In the genomic region with DNA sequence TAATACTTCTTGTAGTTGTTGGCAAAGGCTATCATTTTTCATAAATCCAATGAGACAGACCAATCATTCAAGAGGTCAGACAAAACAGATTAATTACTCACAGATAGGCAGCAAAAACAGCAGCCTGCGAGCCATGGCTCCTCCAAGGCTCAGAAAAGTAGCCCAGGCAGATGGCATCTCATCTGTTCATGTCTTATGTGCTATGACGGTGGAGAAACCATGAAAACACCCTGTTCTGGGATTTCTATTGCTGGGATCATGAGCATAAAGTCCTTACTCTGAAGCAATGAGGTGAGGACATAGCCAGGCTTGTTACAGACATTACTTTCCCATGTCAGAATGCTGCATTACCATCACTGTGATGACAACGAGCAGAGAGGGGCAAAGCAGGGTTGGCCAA, we compare ENCODE assay signal across 14 mouse cellular contexts. TPM values are rescaled to one million over a fixed set of nuclear protein-coding genes. Genes with fewer than 3 reads are reported as not detected.
DNase-seq lines count a peak whose midpoint lies in the region.
"Had no signal": no experiment of that assay in that cellular context is flagged by ENCODE, and none has a peak within 500 bp of the region (broad histone marks: within the 10 kb centered on the region; RNA-seq: fewer than 3 reads in every experiment).

No protein-coding gene starts in this region.

- intact Hi-C loops in heart, postnatal 10 days (cut with DNase I), result no loop called here

- peak; percentile 72 for DNase-seq in heart, adult 11 months
- no peak for DNase-seq in heart, postnatal 10 days
- DNase-seq in layer of hippocampus, adult 9-11 months, result peak; percentile 31
- no peak for DNase-seq in layer of hippocampus, postnatal 14 days (ENCODE audit: low spot score in 2 of 2)
- DNase-seq in left cerebral cortex, adult 9 months (ENCODE audit: low spot score in 2 of 2), result no peak
- DNase-seq: adrenal gland, adult 2 months; adrenal gland, postnatal 10 days; adrenal gland, postnatal 25 days; cerebellum, adult 11-12 months; cerebellum, adult 2 months; cerebellum, adult 9-10 months; cerebellum, postnatal 10 days; cerebellum, postnatal 25 days; forebrain, postnatal 0 days had no signal

RNA-seq across cellular contexts. Expression of a gene that starts 7.9 kb away (rescaled TPM):
- total RNA-seq in heart, postnatal 10 days (2021), result 10 to 100 TPM; 51.7 to 54.8 TPM
- 100 to 1,000 TPM; 101 to 113 TPM for total RNA-seq in layer of hippocampus, postnatal 14 days (2021)

Comparison
In these comparisons a context has a peak if more than half of its experiments do, and no peak if none do; other contexts are left out.
1. DNase-seq: peak in heart, adult 11 months (single experiment) and layer of hippocampus, adult 9-11 months (single experiment); none in heart, postnatal 10 days (0 of 2), layer of hippocampus, postnatal 14 days (0 of 2) and left cerebral cortex, adult 9 months (0 of 2).